Mouse (Mus musculus) macrophage (primary cell): ENCODE measurements at regions not wholly inside any gene's neighbourhood (a gene's known extent, or its start where the extent isn't known, plus 50 kb on each side); places are given as distances from the start of the nearest gene placed in this dataset.

Experiments
- H3K27ac ChIP-seq: fragments of 350-480 bp; formaldehyde crosslinking; 2 replicates; pipeline ENCODE4 v1.9.0; 2021
- H3K36me3 ChIP-seq: fragments of 350-480 bp; formaldehyde crosslinking; 2 replicates; pipeline ENCODE4 v1.9.0; 2021; ENCODE audit errors: inconsistent target
- H3K4me3 ChIP-seq: fragments of 350-480 bp; formaldehyde crosslinking; 2 replicates; pipeline ENCODE4 v1.9.0; 2021; ENCODE audit errors: inconsistent target
- H3K79me2 ChIP-seq: fragments of 350-480 bp; formaldehyde crosslinking; 2 replicates; pipeline ENCODE4 v1.9.0; 2021; ENCODE audit errors: inconsistent target
- WGBS: methylation state at CpG from one replicate; pipeline ENCODE4 v1.1.7; 2026; ENCODE audit warnings: inconsistent platforms; ENCODE audit not compliant: missing documents; 5-methylcytosine and 5-hydroxymethylcytosine counted together

- WGBS, result 88% methylated on average over 9 of the region's 9 CpGs
- no peaks in the 10 kb centered on the region for H3K36me3 ChIP-seq
- no peak overlapping the region for H3K4me3 ChIP-seq
- no peak overlapping the region for H3K27ac ChIP-seq
- no peaks in the 10 kb centered on the region for H3K79me2 ChIP-seq
These were observed 348.9 kb upstream of the Slc24a5 start for GRCm38 (mm10) chr2:124718985-124719384.

GRCm38 (mm10) chr2:124719820-124720478 is 348.0 kb upstream of the Slc24a5 start:
- Histone ChIP-seq H3K36me3 (no peaks in the 10 kb centered on the region), H3K4me3 (no peak overlapping the region), H3K79me2 (no peaks in the 10 kb centered on the region), H3K27ac (no peak overlapping the region)
- 16% methylated on average over 14 of the region's 14 CpGs for WGBS

GRCm38 (mm10) chr2:124720593-124721445 is 347.1 kb upstream of the Slc24a5 start:
- no peaks in the 10 kb centered on the region for H3K36me3 ChIP-seq
- H3K4me3 ChIP-seq, result no peak overlapping the region
- H3K79me2 ChIP-seq, result no peaks in the 10 kb centered on the region
- H3K27ac ChIP-seq, result no peak overlapping the region
- 72% methylated on average over 14 of the region's 14 CpGs for WGBS

- Histone ChIP-seq H3K4me3 (no peak overlapping the region), H3K79me2 (no peaks in the 10 kb centered on the region), H3K27ac (no peak overlapping the region), H3K36me3 (no peaks in the 10 kb centered on the region)
- 34% methylated on average over 4 of the region's 4 CpGs for WGBS
These were observed 343.8 kb upstream of the Slc24a5 start for GRCm38 (mm10) chr2:124724171-124724570.

- Histone ChIP-seq H3K4me3 (no peak overlapping the region), H3K27ac (no peak overlapping the region), H3K36me3 (no peaks in the 10 kb centered on the region), H3K79me2 (no peaks in the 10 kb centered on the region)
- WGBS, result 97% methylated on average over 5 of the region's 5 CpGs
These were observed 343.0 kb upstream of the Slc24a5 start for GRCm38 (mm10) chr2:124724827-124725480.

GRCm38 (mm10) chr2:124727979-124728378 is 339.9 kb upstream of the Slc24a5 start:
- no peak overlapping the region for H3K27ac ChIP-seq
- H3K4me3 ChIP-seq, result no peak overlapping the region
- WGBS, result 84% methylated on average over 5 of the region's 5 CpGs
- H3K79me2 ChIP-seq, result no peaks in the 10 kb centered on the region
- H3K36me3 ChIP-seq, result no peaks in the 10 kb centered on the region

GRCm38 (mm10) chr2:124732593-124732992 is 335.3 kb upstream of the Slc24a5 start:
- Histone ChIP-seq H3K27ac (no peak overlapping the region), H3K4me3 (no peak overlapping the region), H3K79me2 (no peaks in the 10 kb centered on the region), H3K36me3 (no peaks in the 10 kb centered on the region)
- 9% methylated on average over 2 of the region's 2 CpGs for WGBS

- Histone ChIP-seq H3K4me3 (no peak overlapping the region), H3K27ac (peak overlapping the region; percentile 28; the same call in 1 of the 2 replicates), H3K79me2 (no peaks in the 10 kb centered on the region), H3K36me3 (no peaks in the 10 kb centered on the region)
- WGBS, result 15% methylated on average over 13 of the region's 13 CpGs
These were observed 327.1 kb upstream of the Slc24a5 start for GRCm38 (mm10) chr2:124740848-124741247.

GRCm38 (mm10) chr2:124742964-124743363 is 325.0 kb upstream of the Slc24a5 start:
- H3K27ac ChIP-seq, result no peak overlapping the region
- no peak overlapping the region for H3K4me3 ChIP-seq
- no peaks in the 10 kb centered on the region for H3K79me2 ChIP-seq
- no peaks in the 10 kb centered on the region for H3K36me3 ChIP-seq
- 94% methylated on average over 2 of the region's 2 CpGs for WGBS

GRCm38 (mm10) chr2:124745045-124745444 is 322.9 kb upstream of the Slc24a5 start:
- H3K36me3 ChIP-seq, result no peaks in the 10 kb centered on the region
- H3K4me3 ChIP-seq, result no peak overlapping the region
- H3K27ac ChIP-seq, result no peak overlapping the region
- no peaks in the 10 kb centered on the region for H3K79me2 ChIP-seq
- WGBS, result 46% methylated on average over 2 of the region's 2 CpGs

- H3K79me2 ChIP-seq, result no peaks in the 10 kb centered on the region
- H3K27ac ChIP-seq, result no peak overlapping the region
- H3K4me3 ChIP-seq, result no peak overlapping the region
- H3K36me3 ChIP-seq, result no peaks in the 10 kb centered on the region
- WGBS, result 100% methylated on average over 1 of the region's 1 CpGs
These were observed 320.8 kb upstream of the Slc24a5 start for GRCm38 (mm10) chr2:124747119-124747518.

- no peak overlapping the region for H3K27ac ChIP-seq
- 89% methylated on average over 4 of the region's 4 CpGs for WGBS
- H3K36me3 ChIP-seq, result no peaks in the 10 kb centered on the region
- H3K79me2 ChIP-seq, result no peaks in the 10 kb centered on the region
- no peak overlapping the region for H3K4me3 ChIP-seq
These were observed 320.3 kb upstream of the Slc24a5 start for GRCm38 (mm10) chr2:124747627-124748026.

GRCm38 (mm10) chr2:124751832-124752231 is 316.1 kb upstream of the Slc24a5 start:
- 2% methylated on average over 3 of the region's 4 CpGs for WGBS
- no peak overlapping the region for H3K27ac ChIP-seq

GRCm38 (mm10) chr2:124753717-124754116 is 314.2 kb upstream of the Slc24a5 start:
- Histone ChIP-seq H3K36me3 (no peaks in the 10 kb centered on the region), H3K4me3 (no peak overlapping the region), H3K27ac (no peak overlapping the region), H3K79me2 (no peaks in the 10 kb centered on the region)
- 42% methylated on average over 4 of the region's 5 CpGs for WGBS

More at GRCm38 (mm10) chr2:124751832-124752231, 316.1 kb upstream of the Slc24a5 start:
- Histone ChIP-seq H3K4me3 (no peak overlapping the region), H3K36me3 (no peaks in the 10 kb centered on the region), H3K79me2 (no peaks in the 10 kb centered on the region)

GRCm38 (mm10) chr2:124755244-124755643 is 312.7 kb upstream of the Slc24a5 start:
- Histone ChIP-seq H3K4me3 (no peak overlapping the region), H3K79me2 (no peaks in the 10 kb centered on the region), H3K36me3 (no peaks in the 10 kb centered on the region), H3K27ac (no peak overlapping the region)
- 43% methylated on average over 4 of the region's 4 CpGs for WGBS
